Comparison of ENCODE assay signal across 15 mouse cellular contexts in genomic region chr8:122151541-122151940, GRCm38 (mm10).
"Had no signal": no experiment of that assay in that cellular context is flagged by ENCODE, and none has a peak within 500 bp of the region (broad histone marks: within the 10 kb centered on the region; RNA-seq: fewer than 3 reads in every experiment).

No protein-coding gene starts in this region.

- H3K4me2 ChIP-seq: limb, embryonic 12.5 days; limb, embryonic 15.5 days; liver, embryonic 11.5 days; lung, embryonic 14.5 days; midbrain, embryonic 12.5 days; midbrain, embryonic 15.5 days; neural tube, embryonic 12.5 days; neural tube, embryonic 15.5 days had no signal

- DNase-seq: kidney, postnatal 14 days; kidney, postnatal 4 days; left cerebral cortex, postnatal 4 days; liver, postnatal 0 days; lung, embryonic 14.5 days had no signal

- H3K27ac ChIP-seq: limb, embryonic 12.5 days; limb, embryonic 15.5 days; liver, embryonic 14.5 days; macrophage; midbrain, embryonic 12.5 days; midbrain, embryonic 15.5 days; neural tube, embryonic 12.5 days; neural tube, embryonic 15.5 days had no signal

- H3K9ac ChIP-seq: limb, embryonic 12.5 days; limb, embryonic 15.5 days; liver, embryonic 14.5 days; liver, postnatal 0 days; lung, embryonic 14.5 days; midbrain, embryonic 12.5 days; midbrain, embryonic 15.5 days; neural tube, embryonic 12.5 days; neural tube, embryonic 15.5 days had no signal

- H3K4me3 ChIP-seq: limb, embryonic 12.5 days; limb, embryonic 15.5 days; midbrain, embryonic 12.5 days; midbrain, embryonic 15.5 days; neural tube, embryonic 12.5 days; neural tube, embryonic 15.5 days had no signal

- H3K9me3 ChIP-seq: limb, embryonic 12.5 days; limb, embryonic 15.5 days; midbrain, embryonic 12.5 days; midbrain, embryonic 15.5 days; neural tube, embryonic 12.5 days; neural tube, embryonic 15.5 days had no signal

- H3K4me1 ChIP-seq: midbrain, embryonic 15.5 days had no signal

- H3K27me3 ChIP-seq: limb, embryonic 12.5 days; limb, embryonic 15.5 days; midbrain, embryonic 12.5 days; midbrain, embryonic 15.5 days; neural tube, embryonic 12.5 days; neural tube, embryonic 15.5 days had no signal

- H3K36me3 ChIP-seq: limb, embryonic 12.5 days; limb, embryonic 15.5 days; midbrain, embryonic 12.5 days; midbrain, embryonic 15.5 days; neural tube, embryonic 12.5 days; neural tube, embryonic 15.5 days had no signal

- ATAC-seq: liver, postnatal 0 days; lung, postnatal 0 days; midbrain, embryonic 15.5 days had no signal
